Mouse (Mus musculus) lung, adult 2 months (tissue): ENCODE results near the gene Ctcfl.

Experiments
- CTCF ChIP-seq: fragments of 200-500 bp; IDR thresholded peaks from 2 replicates; pipeline ENCODE4 v1.5.1; 2011; ENCODE audit warnings: mild to moderate bottlenecking, low read length, control low read depth; ENCODE audit not compliant: insufficient read depth
- POLR2A ChIP-seq: fragments of 200-500 bp; IDR thresholded peaks from 2 replicates; pipeline ENCODE4 v1.6.1; 2011; ENCODE audit warnings: low read depth, mild to moderate bottlenecking, control low read depth, low read length, borderline replicate concordance; ENCODE audit errors: extremely low read depth

- no peak for TF ChIP-seq CTCF
- no peak for TF ChIP-seq POLR2A
These were observed 54.5 kb downstream of the Ctcfl start for GRCm38 (mm10) chr2:173064864-173065263.
